Mouse (Mus musculus): ENCODE measurements around the gene Usp32. TPM values are rescaled to one million over a fixed set of nuclear protein-coding genes. Genes with fewer than 3 reads are reported as not detected.

The Usp32 gene
- total and polyA plus RNA-seq, 3 experiments: 1.7 to 51.6 (median 39.9) TPM

- DNase-seq: no peak
Measured at GRCm38 (mm10) chr11:84979351-84979750, 160.6 kb downstream of the Usp32 start.

GRCm38 (mm10) chr11:84978113-84978512, 161.8 kb downstream of the Usp32 start:
- peak; percentile 26 for DNase-seq

GRCm38 (mm10) chr11:84977385-84977952, 162.5 kb downstream of the Usp32 start:
- no peak for DNase-seq

GRCm38 (mm10) chr11:84976706-84977105, 163.3 kb downstream of the Usp32 start:
- DNase-seq: no peak

DNA sequence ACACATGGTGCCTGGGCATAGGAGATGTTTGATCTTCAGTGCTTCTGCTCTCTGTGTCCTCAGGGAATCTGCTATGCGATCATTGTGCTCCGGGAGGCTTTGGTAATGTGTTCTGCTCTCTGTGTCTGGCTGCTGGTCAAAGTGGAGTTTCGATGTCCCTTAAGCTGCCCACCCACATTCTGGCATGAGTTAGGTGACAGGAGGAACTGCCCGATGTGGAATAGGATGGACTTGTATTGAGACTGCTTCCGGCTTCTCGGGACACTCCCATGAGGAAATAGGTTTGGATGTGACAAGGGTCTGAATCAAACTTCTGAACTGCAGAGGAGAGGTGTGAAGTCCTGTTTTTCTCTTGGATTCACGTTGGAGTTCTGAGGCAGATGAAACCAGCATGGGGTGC, 165.4 kb downstream of the Usp32 start:
- DNase-seq: no peak

GRCm38 (mm10) chr11:84973661-84974060, 166.3 kb downstream of the Usp32 start:
- DNase-seq: no peak

GRCm38 (mm10) chr11:84972067-84972466, 167.9 kb downstream of the Usp32 start:
- DNase-seq: peak; percentile 84

GRCm38 (mm10) chr11:84968775-84969174, 171.2 kb downstream of the Usp32 start:
- no peak for DNase-seq

DNA sequence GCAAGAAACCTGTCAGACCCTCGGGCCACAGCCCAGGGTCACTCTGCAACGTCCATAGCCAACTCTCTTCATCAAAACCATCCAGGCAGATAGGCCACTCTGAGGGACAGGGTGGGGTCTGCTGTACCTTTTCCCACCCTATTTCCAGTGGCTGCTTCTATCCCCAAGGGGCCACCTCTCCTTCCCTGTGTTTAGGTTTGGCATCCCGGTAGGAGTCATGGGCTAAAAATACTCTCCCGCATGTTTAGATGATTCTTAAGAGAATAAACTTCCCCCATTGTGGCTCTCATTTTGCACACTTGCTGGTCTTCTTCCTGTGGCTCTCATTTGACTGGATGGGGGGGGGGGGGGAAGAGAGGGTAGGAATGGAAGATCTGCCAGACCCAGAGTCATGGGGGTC, 171.7 kb downstream of the Usp32 start:
- no peak for DNase-seq

- no peak for DNase-seq
Measured at GRCm38 (mm10) chr11:84967113-84967512, 172.8 kb downstream of the Usp32 start.

- no peak for DNase-seq
Measured at GRCm38 (mm10) chr11:84966696-84967095, 173.3 kb downstream of the Usp32 start.

DNA sequence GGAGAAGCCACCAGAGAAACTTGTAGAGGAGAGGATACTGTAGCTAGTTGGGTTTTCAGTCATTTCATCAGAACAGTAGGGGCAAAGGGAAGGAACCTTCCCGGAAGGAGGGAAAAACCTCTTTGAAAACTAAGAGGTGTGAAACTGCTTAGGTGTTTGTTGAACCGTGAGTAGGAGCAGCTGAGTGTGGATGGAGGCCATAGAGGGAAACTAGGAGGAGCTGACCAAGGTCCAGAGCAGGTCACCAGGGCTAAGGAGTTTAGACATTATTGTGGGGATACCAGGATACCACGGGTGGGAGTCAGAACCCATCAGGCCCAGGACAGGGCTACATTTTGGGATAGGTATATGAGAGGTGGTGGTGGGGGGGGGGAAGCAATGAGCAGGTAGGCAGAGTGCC, 176.4 kb downstream of the Usp32 start:
- DNase-seq: no peak

DNA sequence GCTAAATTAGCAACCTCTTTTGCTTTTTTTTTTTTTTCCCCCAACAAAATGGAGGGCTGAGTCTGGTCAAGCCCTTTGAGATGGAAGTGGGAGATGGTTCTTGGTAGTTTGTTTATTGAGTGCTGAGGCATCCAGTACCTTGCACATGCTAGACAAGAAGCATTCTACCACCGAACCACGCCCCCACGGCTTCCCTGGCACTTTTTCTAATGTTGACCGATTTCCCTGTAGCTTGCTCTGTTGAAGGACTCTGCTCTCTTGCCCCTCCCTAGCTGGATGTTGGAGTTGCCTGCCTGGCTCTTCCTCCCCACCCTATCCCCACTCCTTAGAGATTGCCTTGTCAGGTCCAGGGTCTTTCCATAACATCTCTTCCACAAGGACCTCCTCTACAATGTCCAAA, 177.4 kb downstream of the Usp32 start:
- DNase-seq: no peak

DNA sequence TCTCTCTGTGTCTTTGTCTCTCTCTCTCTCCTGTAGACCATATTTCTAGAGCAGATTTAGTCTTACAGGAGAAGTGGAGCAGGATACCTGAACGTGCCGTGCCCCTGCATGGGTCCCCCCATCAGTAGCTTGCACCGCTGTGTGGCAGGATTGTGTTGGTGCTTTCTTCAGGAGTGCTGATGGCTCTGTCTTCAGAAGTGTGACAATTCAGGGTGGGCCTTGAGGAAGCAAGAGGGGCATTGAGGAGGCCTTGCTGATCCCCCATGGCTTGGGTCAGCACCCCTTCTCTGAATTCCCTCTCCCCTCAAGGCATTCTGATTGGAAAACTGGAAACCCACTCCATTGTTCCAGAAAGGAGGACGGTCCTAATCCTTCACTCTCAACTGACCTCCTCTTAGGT, 178.4 kb downstream of the Usp32 start:
- DNase-seq: no peak

DNA sequence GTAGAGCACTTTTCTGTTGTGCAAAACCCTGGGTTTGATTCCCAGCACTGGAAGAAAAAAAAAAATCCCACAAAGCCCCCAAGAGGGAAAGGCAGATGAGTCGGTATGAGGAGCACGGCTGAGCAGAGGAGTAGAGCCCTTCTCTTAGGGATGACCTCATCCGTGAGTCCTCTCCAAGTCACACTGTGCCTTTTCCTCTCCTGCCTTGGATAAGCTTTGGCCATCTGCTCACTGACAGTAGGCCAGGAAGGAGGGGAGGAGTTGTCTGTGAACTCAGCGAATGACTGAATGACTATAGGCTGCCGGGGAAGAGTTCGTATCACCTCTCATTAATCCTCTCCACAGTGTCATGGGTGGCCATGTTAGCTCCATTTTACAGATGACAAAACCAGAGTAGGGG, 179.2 kb downstream of the Usp32 start:
- no peak for DNase-seq

DNA sequence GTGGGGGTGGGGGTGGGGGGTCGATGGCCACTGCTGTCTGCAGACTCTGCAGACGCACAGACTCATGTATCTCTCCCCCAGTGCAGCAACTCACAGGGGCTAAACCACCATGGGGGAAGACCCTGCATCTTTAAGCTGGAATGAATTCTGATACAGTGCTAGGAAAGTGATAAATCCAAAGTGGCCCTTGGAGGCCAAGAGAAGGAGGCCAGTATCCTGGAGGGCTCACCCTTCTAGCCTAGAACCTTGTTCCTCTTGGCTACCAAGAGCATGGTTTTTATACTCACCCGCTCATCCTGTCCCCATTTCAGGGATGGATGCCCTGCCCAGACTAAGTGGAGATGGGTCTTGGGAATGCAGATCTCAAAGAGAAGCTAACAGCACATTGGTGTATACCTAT, 179.7 kb downstream of the Usp32 start:
- no peak for DNase-seq

GRCm38 (mm10) chr11:84959701-84960181, 180.2 kb downstream of the Usp32 start:
- DNase-seq: peak; percentile 41

GRCm38 (mm10) chr11:84959181-84959580, 180.8 kb downstream of the Usp32 start:
- DNase-seq: no peak

DNA sequence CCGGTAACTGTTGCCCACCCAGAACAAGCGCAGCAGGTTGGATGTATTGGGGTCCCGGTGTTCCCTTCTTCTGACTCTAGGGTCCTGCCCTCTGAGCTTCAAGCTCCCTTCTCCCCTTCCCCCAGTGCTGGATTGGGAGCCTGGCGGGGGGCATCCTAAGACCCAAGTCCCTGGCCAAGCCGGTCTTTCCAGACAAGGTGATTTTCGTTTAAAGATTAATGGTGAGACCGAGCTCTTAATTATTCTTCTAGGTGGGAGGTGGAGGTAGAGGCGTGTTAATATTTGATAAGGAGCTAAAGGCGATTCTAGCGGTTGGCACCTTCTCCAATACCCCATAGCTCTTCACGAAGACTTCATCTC, 181.7 kb downstream of the Usp32 start:
- DNase-seq: no peak

DNA sequence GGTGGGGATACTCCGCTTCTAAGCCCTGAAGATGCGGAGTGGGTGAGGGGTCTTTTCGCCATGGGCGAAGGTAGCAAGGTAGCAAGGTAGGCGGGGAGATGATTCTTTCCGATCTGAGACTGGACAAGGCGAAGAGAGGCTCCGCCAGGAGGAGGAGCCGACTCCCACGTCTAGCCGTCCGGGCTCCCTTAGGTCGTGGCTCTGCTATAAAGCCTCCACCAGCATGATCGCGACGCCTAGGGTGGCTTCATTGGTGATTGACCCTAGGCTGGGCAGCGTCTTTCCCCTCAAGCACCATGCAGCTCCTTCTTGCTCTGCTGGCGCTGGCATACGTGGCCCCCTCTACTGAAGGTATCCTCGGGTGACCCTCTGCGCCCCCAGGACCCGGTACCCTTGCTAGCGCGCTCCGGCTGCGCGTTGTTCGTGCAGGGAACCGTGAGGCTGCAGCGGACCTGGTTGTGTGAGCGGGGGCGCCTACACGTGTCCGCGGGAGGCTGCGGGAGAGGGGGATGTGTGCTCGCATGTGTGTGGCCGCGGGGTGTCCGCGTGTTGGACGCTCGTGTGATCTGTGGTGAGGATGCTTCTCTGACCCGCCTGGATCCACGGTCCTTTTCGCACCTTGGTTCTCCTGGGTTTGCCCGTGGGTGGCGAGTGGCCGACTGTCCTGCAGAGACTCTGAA, 182.2 kb downstream of the Usp32 start, which contains the start of gene Car4:
TSS of gene Car4 (plus strand) at position 196 of the 680 bp plus-strand sequence.
- peak; percentile 9 for DNase-seq

DNA sequence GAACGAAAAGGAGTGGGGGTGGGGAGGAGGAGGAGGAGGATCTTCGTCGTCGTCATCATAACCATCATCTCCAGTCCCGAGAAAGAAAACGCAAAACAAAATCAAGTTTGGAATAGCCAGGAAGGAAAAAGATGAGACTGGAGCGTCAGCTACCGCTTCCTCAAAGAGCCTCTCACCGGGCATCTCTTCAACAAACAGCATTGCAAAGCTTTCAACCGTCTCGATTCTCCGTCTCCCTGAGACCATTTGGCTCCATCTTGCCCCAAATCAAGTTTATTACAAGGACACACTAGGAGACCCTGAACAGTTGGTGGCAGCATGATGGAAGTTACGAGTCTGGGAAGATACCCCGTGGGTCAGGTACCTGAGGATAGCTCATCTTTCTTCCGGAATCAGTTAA, 182.8 kb downstream of the Usp32 start:
- DNase-seq: no peak

DNA sequence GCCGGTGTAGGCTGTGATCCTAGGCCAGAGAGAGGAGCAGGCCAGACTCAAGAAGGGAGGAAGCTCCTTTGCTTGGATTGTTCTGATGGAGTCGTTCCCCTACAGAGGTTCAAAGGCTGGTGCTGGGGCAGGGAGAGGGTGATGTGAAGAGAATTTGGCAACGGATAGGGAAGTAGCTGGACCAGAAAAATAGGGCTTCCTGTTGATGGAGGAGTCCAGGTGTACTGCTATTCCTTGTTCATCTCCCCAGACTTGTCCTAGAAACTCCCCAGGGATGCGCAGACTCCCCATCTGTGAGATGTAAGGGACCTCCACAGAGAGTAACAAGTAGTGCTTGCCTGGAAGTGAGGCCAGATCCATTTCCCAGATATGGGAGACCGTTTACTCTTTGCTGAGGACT, 183.6 kb downstream of the Usp32 start:
- DNase-seq: no peak

GRCm38 (mm10) chr11:84952611-84953010, 187.3 kb downstream of the Usp32 start:
- no peak for DNase-seq

DNA sequence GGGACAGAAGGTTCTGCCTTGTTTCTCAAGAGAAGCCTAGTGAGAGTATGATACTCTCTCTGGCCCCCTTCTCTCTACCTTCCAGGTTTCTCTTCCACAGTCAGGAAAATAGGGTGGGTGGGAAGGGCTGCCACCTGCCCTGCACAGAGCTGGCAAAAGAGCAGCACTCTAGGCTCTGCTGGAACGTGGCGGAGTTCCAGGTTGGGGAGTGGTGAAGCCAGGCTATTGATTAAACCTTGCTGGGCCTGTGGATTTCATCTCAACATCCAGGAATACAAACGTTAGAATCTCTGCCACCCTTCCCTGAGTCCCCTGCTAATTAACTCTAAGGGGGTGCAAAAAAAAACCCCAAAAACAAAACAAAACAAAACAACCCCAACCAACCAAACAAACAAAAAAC, 191.4 kb downstream of the Usp32 start:
- no peak for DNase-seq

Measured in adrenal gland, adult 2 months (tissue).